17 mouse cellular contexts compared by ENCODE assay signal in genomic region chr6:108008323-108008722, GRCm38 (mm10).
"Had no signal": no experiment of that assay in that cellular context is flagged by ENCODE, and none has a peak within 500 bp of the region (broad histone marks: within the 10 kb centered on the region; RNA-seq: fewer than 3 reads in every experiment).

No protein-coding gene starts in this region.

- H3K9ac ChIP-seq: liver, embryonic 13.5 days; midbrain, embryonic 12.5 days; neural tube, embryonic 12.5 days; neural tube, embryonic 15.5 days had no signal

- DNase-seq: kidney, adult 2 months; kidney, postnatal 14 days; kidney, postnatal 4 days; layer of hippocampus, adult 9-11 months; layer of hippocampus, postnatal 36 days; liver, embryonic 13.5 days; lung, adult 2 months; lung, postnatal 14 days; lung, postnatal 4 days; right cerebral cortex, adult 18-20 months; right cerebral cortex, postnatal 14 days; right cerebral cortex, postnatal 4 days; thymus, postnatal 25 days had no signal

- H3K27me3 ChIP-seq: liver, embryonic 13.5 days; midbrain, embryonic 12.5 days; neural tube, embryonic 12.5 days; neural tube, embryonic 15.5 days had no signal

- H3K36me3 ChIP-seq: liver, embryonic 13.5 days; midbrain, embryonic 12.5 days; neural tube, embryonic 12.5 days; neural tube, embryonic 15.5 days had no signal

- H3K9me3 ChIP-seq: liver, embryonic 13.5 days; neural tube, embryonic 12.5 days; neural tube, embryonic 15.5 days had no signal

- H3K27ac ChIP-seq: left cerebral cortex, adult 2 months; liver, embryonic 13.5 days; midbrain, embryonic 12.5 days; neural tube, embryonic 12.5 days; neural tube, embryonic 15.5 days had no signal

- H3K4me3 ChIP-seq: left cerebral cortex, adult 2 months; liver, embryonic 13.5 days; midbrain, embryonic 12.5 days; neural tube, embryonic 12.5 days; neural tube, embryonic 15.5 days had no signal

- H3K4me1 ChIP-seq: liver, embryonic 13.5 days; midbrain, embryonic 12.5 days; neural tube, embryonic 12.5 days; neural tube, embryonic 15.5 days had no signal

- H3K4me2 ChIP-seq: liver, embryonic 13.5 days; midbrain, embryonic 12.5 days; neural tube, embryonic 12.5 days; neural tube, embryonic 15.5 days had no signal
